Mouse (Mus musculus): Measurements from ENCODE around the gene Scel. TPM values are rescaled to one million over a fixed set of nuclear protein-coding genes. Genes with fewer than 3 reads are reported as not detected.

Scel gene
- polyA plus RNA-seq, 1 experiment from 2014 or later, result 0.09 TPM

GRCm38 (mm10) chr14:103529733-103530367, 16.7 kb downstream of the Scel start:
- WGBS, result 35% methylated on average over 13 of the region's 13 CpGs
- peaks cover 4% of the 10 kb centered on the region for H3K9me3 ChIP-seq
- H3K27me3 ChIP-seq (ENCODE audit: poor library complexity, severe bottlenecking), result no peaks in the 10 kb centered on the region
- 0 out of 2 replicates have a peak overlapping the region, but pooled peaks have one; percentile 20 for H3K27ac ChIP-seq
- H3K36me3 ChIP-seq (replicated peaks), result no peaks in the 10 kb centered on the region
- H3K4me3 ChIP-seq, result no peak overlapping the region
- DNase-seq (ENCODE audit: extremely low spot score, low spot score), result no peak
- H3K4me1 ChIP-seq, result peaks cover 10% of the 10 kb centered on the region

GRCm38 (mm10) chr14:103531722-103532341, 18.7 kb downstream of the Scel start:
- WGBS, result 91% methylated on average over 11 of the region's 11 CpGs
- H3K4me1 ChIP-seq, result peaks cover 10% of the 10 kb centered on the region

GRCm38 (mm10) chr14:103535511-103536024, 22.4 kb downstream of the Scel start:
- WGBS, result 90% methylated on average over 8 of the region's 8 CpGs
- Histone ChIP-seq H3K9me3 (no peaks in the 10 kb centered on the region), H3K27ac (no peak overlapping the region), H3K4me1 (no peaks in the 10 kb centered on the region), H3K4me3 (no peak overlapping the region), H3K27me3 (ENCODE audit: poor library complexity, severe bottlenecking) (no peaks in the 10 kb centered on the region), H3K36me3 (replicated peaks) (no peaks in the 10 kb centered on the region)
- no peak for DNase-seq (ENCODE audit: extremely low spot score, low spot score)

More at GRCm38 (mm10) chr14:103531722-103532341, 18.7 kb downstream of the Scel start:
- H3K27ac ChIP-seq, result no peak overlapping the region
- no peaks in the 10 kb centered on the region for H3K36me3 ChIP-seq (replicated peaks)
- no peaks in the 10 kb centered on the region for H3K27me3 ChIP-seq (ENCODE audit: poor library complexity, severe bottlenecking)
- no peak overlapping the region for H3K4me3 ChIP-seq
- no peak for DNase-seq (ENCODE audit: extremely low spot score, low spot score)
- peaks cover 3% of the 10 kb centered on the region for H3K9me3 ChIP-seq

GRCm38 (mm10) chr14:103536334-103536733, 23.2 kb downstream of the Scel start:
- no peaks in the 10 kb centered on the region for H3K36me3 ChIP-seq (replicated peaks)
- H3K4me3 ChIP-seq, result no peak overlapping the region
- no peaks in the 10 kb centered on the region for H3K27me3 ChIP-seq (ENCODE audit: poor library complexity, severe bottlenecking)
- no peak overlapping the region for H3K27ac ChIP-seq
- no peaks in the 10 kb centered on the region for H3K4me1 ChIP-seq
- H3K9me3 ChIP-seq, result no peaks in the 10 kb centered on the region
- DNase-seq (ENCODE audit: extremely low spot score, low spot score), result no peak
- 46% methylated on average over 10 of the region's 10 CpGs for WGBS

GRCm38 (mm10) chr14:103537355-103538056, 24.4 kb downstream of the Scel start:
- Histone ChIP-seq H3K4me1 (peaks cover 5% of the 10 kb centered on the region), H3K9me3 (no peaks in the 10 kb centered on the region), H3K4me3 (no peak overlapping the region), H3K36me3 (replicated peaks) (no peaks in the 10 kb centered on the region), H3K27me3 (ENCODE audit: poor library complexity, severe bottlenecking) (no peaks in the 10 kb centered on the region), H3K27ac (no peak overlapping the region)
- WGBS, result 21% methylated on average over 13 of the region's 13 CpGs
- peak; percentile 37 for DNase-seq (ENCODE audit: extremely low spot score, low spot score)

GRCm38 (mm10) chr14:103539796-103540195, 26.7 kb downstream of the Scel start:
- Histone ChIP-seq H3K27me3 (ENCODE audit: poor library complexity, severe bottlenecking) (no peaks in the 10 kb centered on the region), H3K9me3 (no peaks in the 10 kb centered on the region), H3K27ac (no peak overlapping the region), H3K4me1 (peaks cover 5% of the 10 kb centered on the region), H3K4me3 (no peak overlapping the region), H3K36me3 (replicated peaks) (no peaks in the 10 kb centered on the region)
- no peak for DNase-seq (ENCODE audit: extremely low spot score, low spot score)
- WGBS, result 59% methylated on average over 4 of the region's 4 CpGs

- no peaks in the 10 kb centered on the region for H3K9me3 ChIP-seq
- H3K4me3 ChIP-seq, result no peak overlapping the region
- peaks cover 5% of the 10 kb centered on the region for H3K4me1 ChIP-seq
- no peaks in the 10 kb centered on the region for H3K36me3 ChIP-seq (replicated peaks)
- no peak for DNase-seq (ENCODE audit: extremely low spot score, low spot score)
- WGBS, result 76% methylated on average over 5 of the region's 5 CpGs
- H3K27ac ChIP-seq, result no peak overlapping the region
- H3K27me3 ChIP-seq (ENCODE audit: poor library complexity, severe bottlenecking), result no peaks in the 10 kb centered on the region
These were observed 28.5 kb downstream of the Scel start for GRCm38 (mm10) chr14:103541679-103542078.

- H3K36me3 ChIP-seq (replicated peaks), result no peaks in the 10 kb centered on the region
- WGBS, result 74% methylated on average over 4 of the region's 4 CpGs
- no peak overlapping the region for H3K4me3 ChIP-seq
- H3K27ac ChIP-seq, result no peak overlapping the region
- no peak for DNase-seq (ENCODE audit: extremely low spot score, low spot score)
- H3K27me3 ChIP-seq (ENCODE audit: poor library complexity, severe bottlenecking), result no peaks in the 10 kb centered on the region
- peaks cover 5% of the 10 kb centered on the region for H3K4me1 ChIP-seq
- H3K9me3 ChIP-seq, result no peaks in the 10 kb centered on the region
These were observed 30.4 kb downstream of the Scel start for GRCm38 (mm10) chr14:103543304-103544079.

- no peak overlapping the region for H3K4me3 ChIP-seq
- 87% methylated on average over 8 of the region's 8 CpGs for WGBS
- no peak for DNase-seq (ENCODE audit: extremely low spot score, low spot score)
- no peak overlapping the region for H3K27ac ChIP-seq
- no peaks in the 10 kb centered on the region for H3K27me3 ChIP-seq (ENCODE audit: poor library complexity, severe bottlenecking)
- peaks cover 5% of the 10 kb centered on the region for H3K4me1 ChIP-seq
- H3K9me3 ChIP-seq, result no peaks in the 10 kb centered on the region
- no peaks in the 10 kb centered on the region for H3K36me3 ChIP-seq (replicated peaks)
These were observed 32.6 kb downstream of the Scel start for GRCm38 (mm10) chr14:103545734-103546133.

GRCm38 (mm10) chr14:103546246-103546645, 33.1 kb downstream of the Scel start:
- no peak overlapping the region for H3K4me3 ChIP-seq
- peaks cover 5% of the 10 kb centered on the region for H3K4me1 ChIP-seq
- H3K27me3 ChIP-seq (ENCODE audit: poor library complexity, severe bottlenecking), result no peaks in the 10 kb centered on the region
- WGBS, result 92% methylated on average over 12 of the region's 12 CpGs
- H3K27ac ChIP-seq, result no peak overlapping the region
- no peaks in the 10 kb centered on the region for H3K36me3 ChIP-seq (replicated peaks)
- no peaks in the 10 kb centered on the region for H3K9me3 ChIP-seq
- DNase-seq (ENCODE audit: extremely low spot score, low spot score), result no peak

- Histone ChIP-seq H3K36me3 (replicated peaks) (no peaks in the 10 kb centered on the region), H3K4me3 (no peak overlapping the region), H3K9me3 (no peaks in the 10 kb centered on the region), H3K27ac (no peak overlapping the region), H3K4me1 (peaks cover under 1% of the 10 kb centered on the region; the same call in 1 of the 2 replicates), H3K27me3 (ENCODE audit: poor library complexity, severe bottlenecking) (no peaks in the 10 kb centered on the region)
- 87% methylated on average over 6 of the region's 6 CpGs for WGBS
- no peak for DNase-seq (ENCODE audit: extremely low spot score, low spot score)
These were observed 35.1 kb downstream of the Scel start for GRCm38 (mm10) chr14:103548220-103548619.

GRCm38 (mm10) chr14:103550480-103550879, 37.3 kb downstream of the Scel start:
- WGBS, result 19% methylated on average over 8 of the region's 8 CpGs
- Histone ChIP-seq H3K27ac (no peak overlapping the region), H3K9me3 (no peaks in the 10 kb centered on the region), H3K4me3 (no peak overlapping the region), H3K27me3 (ENCODE audit: poor library complexity, severe bottlenecking) (no peaks in the 10 kb centered on the region), H3K4me1 (peaks cover 4% of the 10 kb centered on the region; the same call in 1 of the 2 replicates), H3K36me3 (replicated peaks) (no peaks in the 10 kb centered on the region)
- DNase-seq (ENCODE audit: extremely low spot score, low spot score), result peak; percentile 79

All from forebrain, embryonic 10.5 days (tissue).